Mouse (Mus musculus) neural tube, embryonic 10.5 days (tissue): ENCODE data around the gene Gprc5b.

Source experiments
- DNase-seq: peaks from one replicate; pipeline ENCODE4 v3.0.0-alpha.2; 2017; ENCODE audit warnings: low spot score; ENCODE audit errors: extremely low spot score

Gene Gprc5b

DNA sequence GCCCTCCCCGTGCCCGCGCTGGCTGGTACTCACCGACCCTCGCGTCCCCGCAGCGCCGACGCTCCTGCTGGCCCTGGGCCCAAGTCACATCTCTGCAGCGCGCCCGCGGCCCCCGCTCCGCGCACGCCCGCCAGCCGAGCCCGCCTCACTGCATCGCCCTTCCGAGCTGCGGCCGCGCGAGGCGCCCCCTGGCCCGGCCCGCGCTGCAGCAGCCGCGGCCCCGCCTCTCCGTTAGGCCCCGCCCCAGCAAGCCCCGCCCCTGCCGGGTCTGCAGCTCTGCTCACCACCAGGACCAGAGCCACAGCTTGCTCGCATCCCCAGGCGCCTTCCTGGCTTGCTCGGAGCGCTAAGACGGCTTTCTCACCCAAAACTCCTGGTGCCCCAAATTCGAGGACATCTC lies at the start of gene Gprc5b:
TSS of gene Gprc5b (minus strand) at position 205 of the 400 bp plus-strand sequence.
- peak; percentile 90 for DNase-seq

DNA sequence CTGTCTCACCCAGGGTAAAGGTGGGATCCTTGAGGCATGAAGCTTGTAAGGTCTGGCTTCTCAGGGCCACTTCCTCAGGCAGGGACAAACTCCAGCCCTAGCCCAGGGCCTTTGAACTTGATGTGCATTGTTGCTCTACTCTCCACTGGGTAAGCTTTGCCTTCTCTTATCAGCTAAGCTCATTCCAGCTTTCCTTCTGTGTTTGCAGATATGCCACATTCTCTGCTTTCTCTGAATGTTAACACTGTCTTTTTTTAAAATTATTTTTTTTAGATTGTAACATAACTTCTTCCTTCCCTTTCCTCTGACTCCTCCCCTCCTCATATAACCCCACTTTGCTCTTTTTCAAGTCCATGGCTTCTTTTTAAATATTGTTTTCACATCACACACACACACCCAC lies 46.5 kb upstream of the Gprc5b start:
- DNase-seq: no peak

DNA sequence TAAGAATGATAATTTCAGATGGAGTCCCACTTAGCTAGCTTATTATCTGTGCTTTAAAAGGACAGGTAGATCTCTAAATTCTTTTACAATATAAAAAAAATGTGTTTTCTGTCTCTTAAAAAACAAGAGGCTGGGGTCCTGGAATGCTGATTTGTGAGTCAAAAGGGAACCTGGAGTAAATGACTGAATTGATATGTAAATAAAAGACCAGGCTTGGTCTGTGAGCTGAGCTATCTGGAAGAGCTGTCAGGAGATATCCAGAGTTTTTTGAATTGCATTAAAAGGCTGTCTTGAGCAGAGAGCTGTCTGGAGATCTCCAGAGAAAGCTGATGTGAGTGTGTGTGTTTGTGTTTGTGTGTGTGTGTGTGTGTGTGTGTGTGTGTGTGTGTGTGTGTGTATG lies 42.6 kb upstream of the Gprc5b start:
- no peak for DNase-seq

DNA sequence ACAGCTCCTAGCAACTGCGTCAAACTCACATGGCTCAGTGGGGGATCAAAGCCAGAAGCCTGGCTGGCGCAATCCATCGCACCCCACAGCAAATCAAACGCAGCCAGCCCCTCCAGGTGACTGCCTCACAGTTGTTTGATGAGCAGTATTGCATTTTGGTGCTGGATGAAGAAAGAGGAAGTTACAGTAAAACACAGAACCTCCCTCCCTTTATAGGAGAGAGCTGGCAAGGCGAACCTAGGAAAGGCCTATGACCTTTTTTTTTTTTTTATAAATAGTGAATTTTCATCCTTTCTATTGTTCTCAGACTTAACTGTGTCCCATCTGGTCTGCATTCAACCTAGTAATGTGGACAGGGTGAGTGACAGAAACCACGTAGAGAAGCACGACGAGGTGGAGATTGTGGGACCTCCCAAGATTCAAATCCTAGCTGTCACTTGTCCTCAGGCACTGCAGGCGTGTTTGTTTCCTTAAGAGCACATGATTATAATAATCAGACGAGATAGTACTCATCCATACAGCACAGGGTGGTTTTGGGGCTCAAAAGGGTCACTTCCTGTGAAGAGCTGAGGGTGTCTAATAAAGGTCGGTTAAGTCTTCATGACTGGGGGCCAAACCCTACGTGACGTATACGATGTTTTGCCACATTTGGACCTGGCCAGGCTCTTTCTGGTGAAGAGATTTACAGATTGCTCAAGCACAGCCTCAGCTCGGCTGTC lies 39.4 kb upstream of the Gprc5b start:
- DNase-seq: no peak

DNA sequence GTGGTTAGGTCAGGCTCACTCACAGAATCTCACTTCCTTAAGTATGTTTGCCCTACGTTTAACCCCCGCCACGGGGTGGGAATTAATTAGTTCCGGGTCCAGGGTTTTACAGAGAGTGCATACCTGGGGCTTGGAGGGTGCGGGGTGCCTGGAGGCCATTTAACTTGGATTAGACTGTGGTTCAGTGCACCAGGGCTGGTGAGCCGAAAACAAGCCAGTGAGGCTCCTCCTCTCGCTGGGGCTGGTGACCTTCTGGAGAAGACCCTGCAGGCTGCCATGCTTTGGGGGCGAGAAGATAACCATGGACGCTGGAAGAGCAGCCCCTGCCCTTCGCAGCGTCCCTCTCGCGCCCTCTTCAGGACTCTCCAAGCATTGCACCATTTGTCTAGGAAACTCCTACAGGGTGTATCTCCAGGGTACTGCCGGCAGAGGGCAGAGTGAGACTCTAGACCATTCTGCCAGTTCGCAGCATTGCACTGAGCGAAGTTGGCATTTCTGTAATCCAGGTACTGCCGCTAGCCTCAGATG lies 28.4 kb upstream of the Gprc5b start:
- peak; percentile 71 for DNase-seq

DNA sequence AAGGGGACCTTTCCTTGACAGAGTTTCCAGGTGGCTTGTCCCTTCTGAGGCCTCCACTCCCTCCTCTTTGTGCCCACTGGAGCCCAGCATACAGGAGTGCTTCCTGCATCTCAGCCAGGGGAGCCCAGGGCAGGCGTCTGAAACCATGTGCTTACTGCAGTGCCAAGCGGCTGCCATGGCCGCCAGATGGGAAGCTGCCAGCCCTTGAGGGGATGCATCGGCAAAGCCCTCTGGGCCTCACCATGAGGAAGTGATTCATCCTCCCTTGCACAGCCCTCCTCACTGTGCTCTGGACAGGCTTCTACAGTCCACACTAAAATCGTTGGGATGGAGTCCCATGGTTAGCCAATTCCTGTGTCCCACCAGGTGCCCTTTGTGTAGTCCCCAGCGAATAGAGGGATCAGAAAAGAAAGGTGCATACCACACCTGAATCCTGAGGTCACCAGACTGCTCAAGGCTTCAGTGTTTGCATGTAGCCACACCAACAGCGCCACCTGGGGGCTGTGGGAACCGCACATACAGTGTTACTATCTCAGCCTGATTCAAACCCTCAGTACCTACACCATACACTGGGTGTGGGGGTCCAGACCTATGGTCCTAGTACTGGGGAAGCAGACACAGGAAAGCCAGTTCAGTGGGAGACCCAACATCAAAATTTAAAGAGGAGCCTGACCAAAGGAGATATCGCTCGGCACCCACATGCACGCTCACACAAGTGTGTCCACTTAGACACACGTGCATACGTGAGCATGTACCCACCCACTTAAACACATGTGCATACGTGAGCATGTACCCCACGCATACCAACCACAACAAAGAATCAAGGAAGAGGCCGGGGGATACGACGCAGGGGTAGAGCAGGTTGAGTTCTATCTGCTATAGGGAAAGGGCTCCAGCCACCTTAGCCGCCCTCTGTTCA lies 27.5 kb upstream of the Gprc5b start:
- no peak for DNase-seq

DNA sequence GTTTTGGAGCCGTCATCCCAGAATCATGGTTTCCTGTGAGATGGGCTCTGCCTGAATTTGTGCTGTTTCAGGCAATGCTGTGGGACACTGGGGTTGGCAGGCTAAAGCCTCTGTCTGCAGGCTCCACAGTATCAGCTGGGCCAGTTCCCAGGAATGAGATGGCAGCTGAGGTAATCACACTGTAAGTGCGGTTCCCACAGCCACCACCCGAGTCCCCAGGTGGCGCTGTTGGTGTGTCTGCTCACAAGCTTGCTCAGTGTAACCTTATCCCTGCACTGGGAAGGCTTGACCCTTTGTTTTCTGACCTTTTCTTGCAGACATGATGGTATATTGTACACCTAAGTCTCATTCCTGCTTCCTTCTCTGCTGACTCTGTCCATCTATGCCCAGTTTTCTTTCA lies 24.5 kb upstream of the Gprc5b start:
- DNase-seq: peak; percentile 57

DNA sequence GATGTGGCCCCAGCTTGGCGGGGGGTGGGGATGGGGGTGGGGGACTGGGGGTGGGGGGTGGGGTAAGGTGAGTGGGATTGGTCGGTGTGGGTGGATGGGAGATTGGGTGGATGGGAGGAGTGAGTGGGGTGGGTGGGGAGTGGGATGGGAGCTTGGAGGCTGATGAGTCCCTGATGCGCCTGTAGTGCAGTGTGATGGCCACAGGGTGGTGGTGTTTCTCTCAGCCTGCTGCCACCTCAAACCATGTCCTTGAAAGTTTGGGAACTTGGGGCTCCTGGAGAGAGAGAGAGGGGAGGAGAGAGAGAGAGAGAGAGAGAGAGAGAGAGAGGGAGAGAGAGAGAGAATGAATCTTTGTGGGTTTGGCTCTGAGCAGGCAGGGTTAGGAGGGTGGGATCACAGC lies 20.7 kb upstream of the Gprc5b start:
- peak; percentile 34 for DNase-seq

DNA sequence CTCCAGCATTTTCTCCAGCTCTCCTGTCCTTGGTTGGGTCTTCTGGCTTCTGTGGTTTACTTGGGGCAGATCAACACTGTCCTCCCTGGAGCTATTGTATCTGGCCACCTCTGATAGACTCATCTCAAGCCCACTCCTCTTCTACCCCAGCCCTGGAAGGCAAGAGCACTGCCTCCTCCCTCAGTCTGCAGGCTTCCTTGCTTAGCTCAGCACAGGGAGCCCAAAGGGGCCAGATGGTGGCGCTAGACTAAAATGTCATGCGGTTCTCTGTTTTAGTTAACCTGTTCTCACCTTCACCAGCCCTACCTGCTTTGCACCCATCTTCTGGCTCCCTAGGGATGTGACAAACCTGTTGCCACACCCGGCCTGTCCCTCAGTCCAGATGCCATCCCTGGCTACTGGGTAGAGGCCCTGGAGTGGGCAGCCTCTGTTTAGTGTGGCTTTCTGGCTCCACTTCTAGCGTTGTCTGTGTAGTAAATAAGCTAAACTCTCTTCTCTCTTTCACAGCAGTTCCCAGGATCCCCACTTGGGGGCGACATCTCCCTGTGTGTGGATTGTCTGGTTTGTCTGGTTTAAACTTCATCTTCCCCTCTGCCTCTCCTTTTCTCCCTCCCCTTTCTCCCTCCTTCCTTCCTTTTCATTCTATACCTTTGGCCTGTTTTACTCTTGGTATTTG lies 16.0 kb upstream of the Gprc5b start:
- peak; percentile 79 for DNase-seq

DNA sequence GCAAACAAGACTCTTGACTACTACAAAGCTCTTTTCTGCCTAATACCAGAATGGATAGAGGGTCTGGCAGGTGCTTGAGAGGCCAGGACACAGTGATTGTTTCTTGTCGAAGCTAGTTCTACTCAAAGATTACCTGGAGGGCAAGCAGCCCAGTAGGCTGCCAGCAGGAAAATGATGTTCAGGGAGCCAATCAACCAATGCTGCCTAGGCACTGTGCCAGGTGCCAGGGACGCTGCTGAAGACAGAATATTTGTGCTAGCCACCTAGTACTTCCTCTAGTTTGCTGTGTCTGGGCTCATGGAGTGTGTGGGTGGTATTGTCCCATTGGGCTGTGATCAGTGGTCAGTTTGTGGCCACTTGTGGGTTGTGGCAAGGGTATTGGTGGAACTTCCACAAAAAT lies 7.5 kb upstream of the Gprc5b start:
- DNase-seq: no peak

DNA sequence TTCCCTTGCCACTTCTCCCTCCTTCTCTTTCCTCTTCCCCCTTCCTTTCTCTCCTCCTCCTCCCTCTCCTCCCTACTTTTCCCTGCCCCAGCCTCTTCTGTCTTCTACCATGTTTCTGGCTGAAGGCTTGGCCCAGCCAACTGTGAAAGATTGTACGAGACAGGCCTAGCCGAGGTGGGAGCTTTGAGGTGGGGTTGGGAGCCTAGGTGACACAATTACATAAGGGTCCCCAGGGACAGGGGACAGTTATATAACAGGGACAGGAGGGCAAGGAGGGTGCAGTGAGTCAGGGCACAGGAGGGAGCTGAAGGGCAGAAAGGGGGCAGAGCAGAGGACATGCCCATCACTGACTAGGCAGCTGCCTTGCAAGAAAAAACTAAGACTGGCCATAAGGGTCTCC lies 7.0 kb upstream of the Gprc5b start:
- DNase-seq: no peak

DNA sequence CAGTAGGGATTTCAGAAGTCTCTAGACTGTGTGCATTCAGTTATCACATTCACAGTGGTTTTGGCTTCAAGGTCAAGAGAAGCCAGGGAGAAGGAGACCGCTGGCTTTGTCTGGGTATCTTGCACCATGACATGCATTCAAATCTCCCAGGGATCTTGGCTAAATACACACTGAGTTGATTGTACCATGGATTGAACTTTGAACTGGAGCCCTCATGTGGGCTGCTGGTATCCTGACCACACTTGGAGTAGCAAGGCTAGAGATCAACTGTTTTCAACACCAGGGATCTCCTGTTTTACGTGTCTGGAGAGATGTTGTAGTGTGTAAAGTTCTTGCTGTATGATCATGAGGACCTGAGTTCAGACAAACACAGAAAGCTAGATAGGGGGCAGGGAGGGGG lies 4.8 kb upstream of the Gprc5b start:
- no peak for DNase-seq

DNA sequence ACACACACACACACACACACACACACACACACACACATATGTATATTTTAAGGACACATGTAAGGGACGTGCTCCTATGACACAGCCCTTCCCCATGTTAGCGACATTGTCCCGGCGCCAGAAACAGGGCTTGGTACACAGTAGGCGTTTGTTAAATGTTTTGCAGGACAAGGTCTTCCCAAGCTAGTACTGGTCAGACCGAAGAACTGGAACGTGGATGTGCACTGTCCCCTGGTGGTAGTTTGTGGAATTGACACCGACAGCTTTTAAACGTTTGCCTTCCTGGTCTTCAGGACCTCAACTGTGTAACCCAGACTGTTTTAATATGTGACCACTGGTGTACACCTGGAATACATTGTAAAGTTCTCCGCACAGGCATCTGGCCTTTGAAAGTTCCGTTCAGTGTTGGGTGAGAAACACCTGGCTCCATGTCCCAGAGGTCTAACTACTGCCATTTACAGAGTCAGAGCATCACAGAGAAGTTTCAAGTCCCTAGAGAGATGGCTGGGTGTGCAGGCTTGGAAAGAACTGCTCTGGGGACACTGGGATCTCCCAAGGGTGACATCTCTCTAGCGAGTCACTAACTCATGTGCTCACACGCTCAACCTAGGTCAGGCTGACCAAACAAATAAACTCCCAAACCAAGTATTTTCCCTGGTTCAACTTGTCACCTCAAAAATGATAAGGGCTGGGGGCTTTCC lies 1.3 kb upstream of the Gprc5b start:
- peak; percentile 86 for DNase-seq

DNA sequence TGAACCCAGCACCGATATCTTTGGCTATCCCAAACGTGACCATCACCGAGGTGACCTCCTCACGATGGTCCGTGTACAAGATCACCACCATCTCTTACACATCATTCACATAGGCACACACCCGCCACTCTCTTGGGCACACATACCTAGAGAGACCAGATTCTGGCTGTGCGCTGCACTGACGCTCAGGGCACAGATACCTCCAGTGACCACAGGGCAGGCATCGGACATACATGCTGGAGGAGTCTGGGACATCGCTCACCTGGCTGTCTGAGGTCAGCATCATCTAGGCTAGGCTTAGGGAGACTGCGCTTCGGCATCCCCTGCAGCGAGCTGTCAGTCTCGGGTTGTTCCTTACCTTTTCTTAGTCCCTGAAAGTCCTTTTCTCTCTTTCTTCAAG lies 660 bp upstream of the Gprc5b start:
- DNase-seq: peak; percentile 43

DNA sequence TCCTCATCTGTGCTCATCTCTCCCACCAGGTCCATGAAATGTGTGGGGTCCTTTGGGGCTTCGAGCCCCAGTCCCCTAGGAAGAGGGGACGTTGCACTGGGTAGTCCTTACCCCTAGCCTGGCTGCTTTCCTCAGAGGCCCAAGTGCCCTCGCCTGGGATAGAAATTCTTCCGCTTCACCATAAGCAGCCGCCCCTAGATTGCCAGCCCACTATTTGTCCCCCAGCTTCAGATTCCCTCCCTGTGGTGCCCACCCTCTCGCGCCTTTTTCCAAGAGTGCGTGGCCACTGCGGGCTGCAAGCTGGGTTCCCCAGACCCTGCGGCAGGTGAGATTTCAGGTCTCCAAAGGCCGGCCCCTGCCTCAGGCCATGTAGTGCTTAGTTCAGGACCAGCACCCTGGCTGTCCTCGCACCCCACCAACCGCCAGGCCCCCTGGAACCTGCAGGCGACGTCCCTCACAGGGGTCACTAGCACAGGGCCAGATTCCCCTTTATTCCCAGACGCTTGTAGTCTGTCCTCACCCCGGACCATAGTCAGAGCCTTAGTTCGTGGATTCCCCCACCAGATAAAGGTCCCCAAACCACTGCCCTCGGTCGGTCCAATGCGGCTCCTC lies 674 bp downstream of the Gprc5b start:
- DNase-seq: peak; percentile 71

DNA sequence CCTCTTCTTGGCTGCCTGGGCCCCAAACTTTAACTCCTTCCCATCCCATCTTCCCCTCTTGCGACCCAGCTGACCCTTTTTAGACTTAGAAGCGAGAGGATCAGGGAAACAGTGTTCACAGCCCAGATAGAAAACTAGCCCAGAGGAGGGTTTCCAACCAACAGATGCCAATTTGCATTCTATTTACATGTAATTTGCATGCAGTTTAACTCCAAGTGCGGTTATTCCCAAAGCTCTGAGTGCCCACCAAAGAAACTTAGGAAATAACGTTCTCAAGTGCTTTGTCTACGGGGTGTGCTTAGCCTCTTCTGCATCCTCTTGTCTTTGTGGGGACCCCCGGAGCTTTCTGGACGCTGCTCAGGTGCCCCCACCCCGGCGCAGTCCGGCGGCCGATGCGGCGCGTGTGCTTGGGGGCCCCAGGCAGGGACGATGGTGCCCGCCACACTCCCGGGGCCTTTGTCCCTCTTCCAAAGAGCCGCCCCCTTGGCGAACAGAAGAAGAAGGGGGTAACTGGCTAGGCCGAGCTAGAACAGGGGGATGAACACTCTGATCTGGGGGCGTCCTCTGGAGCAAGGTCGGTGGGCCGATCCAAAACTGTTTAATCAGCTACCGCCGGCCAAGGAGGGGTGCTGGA lies 1.3 kb downstream of the Gprc5b start:
- DNase-seq: no peak

DNA sequence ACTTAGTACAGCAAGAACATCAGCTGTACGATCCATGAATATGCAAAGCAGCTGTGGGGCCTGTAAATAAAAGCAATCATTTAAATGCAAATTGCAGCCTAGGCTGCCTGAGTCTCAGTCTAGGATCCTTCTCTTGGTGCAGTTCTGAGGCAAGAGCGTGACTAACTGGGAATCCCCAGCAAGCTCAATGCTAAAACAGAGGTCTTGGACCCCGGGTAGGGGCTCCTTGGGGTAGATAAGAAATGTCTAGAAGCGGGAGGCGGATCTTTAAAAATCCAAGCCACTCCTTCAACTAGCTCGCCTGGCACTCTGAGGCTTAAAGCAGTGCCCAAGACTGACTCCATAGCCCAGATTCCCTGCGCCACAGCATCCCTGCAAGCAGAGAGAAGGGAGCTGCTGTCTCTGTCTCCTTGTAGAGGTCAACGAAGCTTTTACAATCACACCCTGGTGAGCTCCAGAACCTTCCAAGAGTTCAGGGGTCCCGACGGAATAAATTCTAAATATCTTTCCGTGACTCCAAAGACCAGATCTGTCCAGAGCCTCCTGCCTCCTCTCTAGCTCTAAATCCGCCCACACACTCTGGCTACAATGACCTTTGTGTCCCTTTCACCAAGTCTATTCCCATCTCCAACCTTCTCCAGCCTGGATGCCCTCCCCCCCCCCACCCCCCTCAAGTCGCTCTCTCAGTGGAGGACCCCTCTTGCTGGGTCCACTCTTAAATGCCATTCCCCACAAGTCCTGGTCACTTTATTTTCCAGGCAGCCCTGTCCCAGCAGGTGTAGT lies 2.2 kb downstream of the Gprc5b start:
- peak; percentile 28 for DNase-seq

DNA sequence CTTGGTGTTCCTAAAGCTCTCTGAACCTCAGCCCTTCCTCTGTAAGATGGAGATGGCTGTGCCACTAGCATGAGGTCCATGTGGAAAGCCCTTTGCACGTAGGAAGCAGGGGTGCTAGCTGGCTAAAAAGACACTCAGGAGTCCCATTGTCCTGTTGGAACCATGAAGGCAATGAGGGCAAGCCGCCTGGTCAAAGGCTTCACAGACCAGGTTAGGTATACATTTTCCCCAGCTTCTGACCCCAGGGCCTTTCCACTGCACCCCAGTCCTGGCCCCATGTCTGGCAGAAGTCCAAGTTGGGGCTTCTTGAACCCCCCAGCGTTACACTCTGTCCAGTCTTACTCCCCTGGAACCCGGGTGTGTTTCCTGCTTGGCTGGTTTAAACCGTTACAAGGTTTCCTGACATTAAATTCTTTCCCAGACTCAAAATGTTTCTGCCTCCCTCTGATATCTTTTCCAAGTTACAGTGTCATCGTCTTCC lies 2.9 kb downstream of the Gprc5b start:
- DNase-seq: no peak

DNA sequence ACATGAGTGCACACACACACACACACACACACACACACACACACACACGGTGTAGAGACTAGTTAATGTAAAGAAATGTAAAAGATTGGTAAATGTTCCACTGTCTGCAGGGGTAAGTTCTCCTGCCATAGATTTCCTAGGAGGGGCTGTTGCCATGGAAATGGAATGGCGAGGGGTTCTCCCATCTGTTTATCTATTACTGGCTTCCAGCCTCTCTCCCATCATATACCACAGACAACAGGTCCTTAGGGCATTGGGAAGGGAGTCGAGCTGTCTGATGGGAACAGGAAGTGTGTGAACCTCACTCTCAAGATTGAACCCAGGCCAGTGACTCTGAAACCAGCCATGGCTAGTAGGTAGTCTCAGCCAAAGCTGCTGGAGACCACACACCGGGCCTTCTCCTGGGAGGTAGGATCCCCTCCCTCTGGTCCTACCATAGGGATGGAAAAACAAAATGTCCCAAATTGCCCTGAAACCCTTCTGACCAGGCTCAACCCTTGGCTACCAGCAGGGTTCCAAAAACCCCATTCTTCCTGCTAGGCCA lies 3.6 kb downstream of the Gprc5b start:
- no peak for DNase-seq
